Mouse (Mus musculus) myocyte (in vitro differentiated cells): ENCODE results near the gene Washc4.

Source experiments
- CEBPB ChIP-seq: IDR thresholded peaks from 2 replicates; pipeline ENCODE4 v1.6.1; 2011; ENCODE audit warnings: mild to moderate bottlenecking, moderate library complexity; ENCODE audit not compliant: poor library complexity, insufficient read depth, severe bottlenecking
- E2F4 ChIP-seq: IDR thresholded peaks from one replicate; pipeline ENCODE4 v1.6.1; 2011; ENCODE audit warnings: mild to moderate bottlenecking, control low read depth, moderate library complexity; ENCODE audit not compliant: insufficient read depth
- MAX ChIP-seq: IDR thresholded peaks from one replicate; pipeline ENCODE4 v1.6.1; 2011; ENCODE audit warnings: low read depth, mild to moderate bottlenecking, control low read depth
- MYOG ChIP-seq, 3 experiments: IDR thresholded peaks; one replicate each; pipeline ENCODE4 v1.6.1; 2011; ENCODE audit warnings: control low read depth in 2 of 3, low read depth in 2 of 3, mild to moderate bottlenecking in 2 of 3; ENCODE audit not compliant: insufficient read length in 2 of 3, control insufficient read depth in 1 of 3, insufficient read depth in 1 of 3
- POLR2A ChIP-seq: IDR thresholded peaks from one replicate; pipeline ENCODE4 v1.6.1; 2011; ENCODE audit warnings: low read depth, mild to moderate bottlenecking, control low read depth, moderate library complexity; ENCODE audit not compliant: insufficient read length
- POLR2AphosphoS2 ChIP-seq: IDR thresholded peaks from one replicate; pipeline ENCODE4 v1.6.1; 2011; ENCODE audit warnings: low read depth, control low read depth; ENCODE audit not compliant: insufficient read length
- REST ChIP-seq: IDR thresholded peaks from one replicate; pipeline ENCODE4 v1.6.1; 2011; ENCODE audit warnings: mild to moderate bottlenecking, control low read depth, moderate library complexity; ENCODE audit not compliant: insufficient read depth, insufficient read length
- SRF ChIP-seq: IDR thresholded peaks from one replicate; pipeline ENCODE4 v1.6.1; 2011; ENCODE audit warnings: low read depth; ENCODE audit not compliant: control insufficient read depth, insufficient read length
- TCF12 ChIP-seq: IDR thresholded peaks from one replicate; pipeline ENCODE4 v1.6.1; 2011; ENCODE audit warnings: mild to moderate bottlenecking, control low read depth; ENCODE audit not compliant: poor library complexity, insufficient read depth, severe bottlenecking
- TCF3 ChIP-seq: IDR thresholded peaks from one replicate; pipeline ENCODE4 v1.6.1; 2011; ENCODE audit warnings: low read depth, control low read depth; ENCODE audit not compliant: insufficient read length
- USF1 ChIP-seq: IDR thresholded peaks from one replicate; pipeline ENCODE4 v1.6.1; 2011; ENCODE audit warnings: low read depth, mild to moderate bottlenecking, control low read depth, moderate library complexity

DNA sequence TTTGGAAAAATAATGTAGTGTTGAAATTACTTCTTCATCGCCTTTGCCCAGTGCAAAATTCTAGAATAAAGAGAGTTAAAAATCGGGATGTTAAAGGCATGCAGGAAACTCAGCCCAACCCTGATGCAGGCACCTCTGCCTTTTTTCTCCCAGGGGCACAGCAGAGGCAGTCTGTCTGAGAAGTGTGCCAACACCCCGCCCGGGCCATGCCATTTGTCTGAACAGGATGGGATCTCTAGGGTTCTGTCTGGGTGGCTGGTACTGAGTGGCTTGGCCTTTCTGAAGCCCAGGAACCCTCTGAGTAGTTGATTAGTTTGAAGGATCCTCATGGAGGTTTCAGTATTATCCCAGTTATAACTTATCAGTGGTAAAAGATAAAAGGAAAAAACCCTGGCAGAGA, 84.7 kb downstream of the Washc4 start:
- TF ChIP-seq POLR2A (no peak), MAX (no peak), E2F4 (no peak), USF1 (no peak), MYOG (IDR thresholded peaks at IDR 0.05; ENCODE audit: control insufficient read depth in 1 of 3, insufficient read depth in 1 of 3, insufficient read length in 2 of 3, low read depth in 2 of 3) (no peak), CEBPB (no peak), TCF3 (no peak), REST (no peak), POLR2AphosphoS2 (no peak), SRF (no peak), TCF12 (no peak)
